In genomic region chr12:79975466-79976239, GRCm38 (mm10) we compare ENCODE assay signal across 8 mouse cellular contexts.
A peak's percentile ranks its signal among the peaks of the same experiment; 100 is the strongest.
DNase-seq lines count a peak whose midpoint lies in the region; ATAC-seq lines count a peak whose summit lies in the region.

No protein-coding gene starts in this region.

- no peaks in the 10 kb centered on the region for H3K36me3 ChIP-seq in hindbrain, embryonic 10.5 days
- H3K36me3 ChIP-seq in hindbrain, embryonic 14.5 days (replicated peaks; ENCODE audit: control insufficient read depth, insufficient read depth) = no peaks in the 10 kb centered on the region
- no peaks in the 10 kb centered on the region for H3K36me3 ChIP-seq in limb, embryonic 10.5 days

- H3K27ac ChIP-seq in hindbrain, embryonic 10.5 days = peak overlapping the region; percentile 79
- H3K27ac ChIP-seq in hindbrain, embryonic 14.5 days = no peak overlapping the region
- H3K27ac ChIP-seq in limb, embryonic 10.5 days = peak overlapping the region; percentile 83

- 62% methylated on average over 9 of the region's 9 CpGs for WGBS in hindbrain, embryonic 10.5 days
- WGBS in hindbrain, embryonic 14.5 days = 57% methylated on average over 9 of the region's 9 CpGs
- 39% methylated on average over 9 of the region's 9 CpGs for WGBS in limb, embryonic 10.5 days

- no peaks in the 10 kb centered on the region for H3K27me3 ChIP-seq in hindbrain, embryonic 10.5 days (ENCODE audit: insufficient read depth, poor library complexity, severe bottlenecking)
- H3K27me3 ChIP-seq in hindbrain, embryonic 14.5 days (ENCODE audit: control insufficient read depth, insufficient read depth, low read length) = no peaks in the 10 kb centered on the region
- no peaks in the 10 kb centered on the region for H3K27me3 ChIP-seq in limb, embryonic 10.5 days (ENCODE audit: low read depth, poor library complexity, severe bottlenecking)

- H3K9me3 ChIP-seq in hindbrain, embryonic 10.5 days = no peaks in the 10 kb centered on the region
- H3K9me3 ChIP-seq in hindbrain, embryonic 14.5 days (ENCODE audit: control insufficient read depth, low read length) = no peaks in the 10 kb centered on the region
- H3K9me3 ChIP-seq in limb, embryonic 10.5 days (replicated peaks) = no peaks in the 10 kb centered on the region; the same call in 1 of the 2 replicates

- no peak overlapping the region for H3K9ac ChIP-seq in hindbrain, embryonic 14.5 days

- DNase-seq in hindbrain, embryonic 10.5 days (ENCODE audit: low spot score) = no peak
- DNase-seq in hindbrain, embryonic 14.5 days (ENCODE audit: low spot score) = no peak
- peak; percentile 35 for DNase-seq in CD4-positive, CD25-positive, alpha-beta regulatory T cell, adult 2 months (ENCODE audit: low read depth, low spot score)
- peak; percentile 75 for DNase-seq in NIH3T3 (ENCODE audit: low read depth)
- DNase-seq in limb, embryonic 10.5 days (ENCODE audit: low spot score) = no peak
- no peak for DNase-seq in cerebellum, adult 8-10 months
- DNase-seq in thymus, postnatal 0 days (ENCODE audit: low spot score) = no peak

- peaks cover 47% of the 10 kb centered on the region for H3K4me1 ChIP-seq in hindbrain, embryonic 10.5 days (replicated peaks)
- H3K4me1 ChIP-seq in hindbrain, embryonic 14.5 days (replicated peaks; ENCODE audit: control insufficient read depth, insufficient read depth, low read length) = peaks cover 12% of the 10 kb centered on the region
- H3K4me1 ChIP-seq in limb, embryonic 10.5 days = peaks cover 43% of the 10 kb centered on the region

- H3K4me3 ChIP-seq in hindbrain, embryonic 10.5 days = no peak overlapping the region
- no peak overlapping the region for H3K4me3 ChIP-seq in hindbrain, embryonic 14.5 days (replicated peaks; ENCODE audit: low read length)
- no peak overlapping the region for H3K4me3 ChIP-seq in limb, embryonic 10.5 days

- ATAC-seq in hindbrain, embryonic 14.5 days (ENCODE audit: low FRiP score) = no peak
- ATAC-seq in erythroid progenitor cell, adult 5-6 weeks (replicated peaks; ENCODE audit: low FRiP score, poor library complexity, severe bottlenecking) = no peak

- H3K4me2 ChIP-seq in hindbrain, embryonic 14.5 days (replicated peaks) = no peak overlapping the region

Comparison
In these comparisons a context has a peak if more than half of its experiments do, and no peak if none do; other contexts are left out.
1. DNase-seq: peak in CD4-positive, CD25-positive, alpha-beta regulatory T cell, adult 2 months (single experiment) and NIH3T3 (single experiment); none in hindbrain, embryonic 10.5 days (single experiment), hindbrain, embryonic 14.5 days (single experiment), limb, embryonic 10.5 days (single experiment), cerebellum, adult 8-10 months (single experiment) and thymus, postnatal 0 days (single experiment).